Mouse (Mus musculus): Measurements from ENCODE around the gene Larp1. TPM values are rescaled to one million over a fixed set of nuclear protein-coding genes. Genes with fewer than 3 reads are reported as not detected.

Larp1 gene
- total RNA-seq, 2 experiments from 2014 or later, result 85.2 to 122 TPM

- no peak for DNase-seq (ENCODE audit: low spot score in 2 of 2)
Measured at GRCm38 (mm10) chr11:57998872-57999271, 10.0 kb upstream of the Larp1 start.

DNA sequence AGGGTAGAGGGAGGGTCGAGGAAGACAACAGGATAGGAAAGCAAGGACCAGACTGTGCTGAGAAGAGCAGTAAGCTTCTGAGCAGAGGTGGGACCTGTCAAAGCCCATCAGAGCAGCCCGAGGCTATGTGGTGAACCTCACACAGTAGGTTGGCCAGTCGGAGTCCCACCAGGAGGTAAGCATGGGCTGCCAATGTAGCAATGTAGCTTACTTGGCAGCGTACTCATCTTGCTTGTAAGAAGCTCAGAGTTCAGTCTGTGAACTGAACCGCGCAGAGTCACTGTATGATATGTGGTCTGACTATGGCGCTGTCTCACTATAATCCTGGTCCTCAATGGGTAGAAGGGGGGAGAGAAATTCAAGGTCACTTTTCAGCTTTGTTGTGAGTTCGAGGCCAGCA lies 5.7 kb upstream of the Larp1 start:
- no peak for DNase-seq (ENCODE audit: low spot score in 2 of 2)

DNA sequence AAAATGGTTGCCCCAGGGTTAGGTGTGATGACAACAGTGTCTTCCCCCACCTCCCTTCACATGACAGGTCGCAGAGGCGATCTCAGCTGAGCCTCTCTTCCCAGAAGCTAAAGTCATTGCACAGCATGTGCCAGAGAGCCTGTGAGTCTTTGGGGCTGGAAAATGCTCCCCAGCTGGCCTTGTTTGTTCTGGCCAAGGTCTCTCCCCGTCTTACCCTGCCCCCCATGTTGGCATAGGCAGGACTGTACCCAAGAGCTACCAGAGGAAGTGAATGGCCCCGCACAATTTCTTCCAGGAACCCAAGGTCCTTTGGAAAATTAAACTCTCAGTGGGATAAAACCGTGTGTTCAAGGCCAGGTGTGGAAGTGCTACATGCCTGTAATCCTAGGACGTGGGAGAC lies 5.1 kb upstream of the Larp1 start:
- peak in 1 of 2 experiments; percentile 27 for DNase-seq (ENCODE audit: low spot score in 2 of 2)

- no peak for DNase-seq (ENCODE audit: low spot score in 2 of 2)
Measured at GRCm38 (mm10) chr11:58005110-58005509, 3.8 kb upstream of the Larp1 start.

GRCm38 (mm10) chr11:58008013-58008412 lies 851 bp upstream of the Larp1 start:
- no peak for DNase-seq (ENCODE audit: low spot score in 2 of 2)

GRCm38 (mm10) chr11:58008437-58009050 lies 320 bp upstream of the Larp1 start:
- DNase-seq (ENCODE audit: low spot score in 2 of 2), result peak; percentile 74 to 75

- peak; percentile 72 to 79 for DNase-seq (ENCODE audit: low spot score in 2 of 2)
Measured at GRCm38 (mm10) chr11:58009516-58010141, 765 bp downstream of the Larp1 start.

GRCm38 (mm10) chr11:58010226-58010781 lies 1.4 kb downstream of the Larp1 start:
- DNase-seq (ENCODE audit: low spot score in 2 of 2), result peak; percentile 35 to 38

GRCm38 (mm10) chr11:58010930-58011329 lies 2.1 kb downstream of the Larp1 start:
- no peak for DNase-seq (ENCODE audit: low spot score in 2 of 2)

- DNase-seq (ENCODE audit: low spot score in 2 of 2), result no peak
Measured at GRCm38 (mm10) chr11:58011813-58012212, 2.9 kb downstream of the Larp1 start.

- DNase-seq (ENCODE audit: low spot score in 2 of 2), result no peak
Measured at GRCm38 (mm10) chr11:58012674-58013073, 3.8 kb downstream of the Larp1 start.

DNA sequence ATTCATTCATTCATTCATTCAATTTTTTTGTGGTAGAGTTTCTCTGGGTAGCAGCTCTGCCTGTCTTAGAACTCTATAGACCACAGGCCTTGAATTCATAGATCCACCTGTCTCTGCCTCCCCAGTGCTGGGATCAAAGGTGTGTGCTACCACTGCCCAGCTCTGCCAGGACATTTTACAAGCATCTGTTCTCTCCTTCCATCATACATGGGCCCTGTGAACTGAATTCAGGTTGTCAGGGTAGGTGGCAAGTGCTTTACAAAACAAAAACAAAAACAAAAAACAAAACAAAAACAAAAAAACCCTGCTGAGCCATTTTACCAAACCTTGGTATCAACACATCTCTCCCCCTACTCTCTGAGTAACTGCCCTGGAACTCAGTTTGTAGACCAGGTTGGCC lies 4.2 kb downstream of the Larp1 start:
- DNase-seq (ENCODE audit: low spot score in 2 of 2), result no peak

DNA sequence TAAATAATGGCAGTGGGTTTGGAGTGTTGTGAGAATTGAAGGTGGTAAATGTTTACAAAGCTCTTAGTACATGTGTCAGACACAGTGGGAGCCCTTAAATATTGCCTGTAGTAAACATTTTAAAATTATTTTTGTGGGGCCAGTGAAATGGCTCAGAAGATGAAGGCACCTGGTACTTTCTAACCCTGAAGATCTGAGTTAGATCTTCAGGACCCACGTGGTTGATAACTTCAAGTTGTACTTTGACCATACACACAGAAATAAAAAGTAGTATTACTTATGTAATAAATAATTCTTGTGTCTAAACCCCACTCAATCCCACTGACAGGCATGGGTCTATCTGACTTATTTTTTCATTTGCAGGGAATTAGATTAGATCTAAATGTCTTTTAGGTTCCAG lies 5.7 kb downstream of the Larp1 start:
- DNase-seq (ENCODE audit: low spot score in 2 of 2), result no peak

- DNase-seq (ENCODE audit: low spot score in 2 of 2), result no peak
Measured at GRCm38 (mm10) chr11:58015339-58015738, 6.5 kb downstream of the Larp1 start.

GRCm38 (mm10) chr11:58016371-58016770 lies 7.5 kb downstream of the Larp1 start:
- no peak for DNase-seq (ENCODE audit: low spot score in 2 of 2)

- no peak for DNase-seq (ENCODE audit: low spot score in 2 of 2)
Measured at GRCm38 (mm10) chr11:58017422-58017821, 8.6 kb downstream of the Larp1 start.

GRCm38 (mm10) chr11:58018287-58018686 lies 9.4 kb downstream of the Larp1 start:
- DNase-seq (ENCODE audit: low spot score in 2 of 2), result no peak

DNA sequence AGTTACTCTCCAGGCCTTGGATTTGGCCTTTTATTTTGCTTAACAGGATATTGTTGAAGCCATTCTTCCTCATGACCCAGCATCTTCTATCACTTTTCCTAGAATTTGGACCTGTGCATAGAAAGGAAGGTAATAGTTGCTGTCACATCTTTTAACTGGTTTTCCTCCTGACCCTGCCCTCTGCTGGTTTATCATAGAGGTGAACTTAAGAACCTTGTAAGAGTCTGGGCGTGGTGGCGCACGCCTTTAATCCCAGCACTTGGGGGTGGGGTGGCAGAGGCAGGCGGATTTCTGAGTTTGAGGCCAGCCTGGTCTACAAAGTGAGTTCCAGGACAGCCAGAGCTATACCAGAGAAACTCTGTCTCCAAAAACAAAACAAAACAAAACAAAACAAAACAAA lies 9.8 kb downstream of the Larp1 start:
- no peak for DNase-seq (ENCODE audit: low spot score in 2 of 2)

GRCm38 (mm10) chr11:58021095-58021494 lies 12.2 kb downstream of the Larp1 start:
- DNase-seq (ENCODE audit: low spot score in 2 of 2), result no peak

DNA sequence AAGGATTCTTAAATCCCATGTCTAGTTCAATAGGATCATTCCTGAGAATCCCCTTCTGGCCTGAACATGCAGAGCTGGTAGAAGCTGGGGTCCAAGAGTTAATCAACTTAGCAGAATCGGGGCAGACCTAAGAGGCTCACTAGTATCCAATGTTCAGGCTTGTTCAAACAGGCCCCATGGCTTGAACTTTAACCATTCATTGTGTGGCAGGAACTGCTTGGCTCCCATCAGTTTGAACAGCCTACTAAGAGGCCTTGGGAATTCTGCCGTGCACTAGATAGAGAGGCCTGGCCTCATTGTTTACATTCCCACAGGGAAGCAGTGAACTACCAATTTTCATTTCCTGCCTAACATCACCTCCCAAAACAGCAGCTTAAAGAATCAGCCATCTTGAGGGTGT lies 12.8 kb downstream of the Larp1 start:
- DNase-seq (ENCODE audit: low spot score in 2 of 2), result no peak

DNA sequence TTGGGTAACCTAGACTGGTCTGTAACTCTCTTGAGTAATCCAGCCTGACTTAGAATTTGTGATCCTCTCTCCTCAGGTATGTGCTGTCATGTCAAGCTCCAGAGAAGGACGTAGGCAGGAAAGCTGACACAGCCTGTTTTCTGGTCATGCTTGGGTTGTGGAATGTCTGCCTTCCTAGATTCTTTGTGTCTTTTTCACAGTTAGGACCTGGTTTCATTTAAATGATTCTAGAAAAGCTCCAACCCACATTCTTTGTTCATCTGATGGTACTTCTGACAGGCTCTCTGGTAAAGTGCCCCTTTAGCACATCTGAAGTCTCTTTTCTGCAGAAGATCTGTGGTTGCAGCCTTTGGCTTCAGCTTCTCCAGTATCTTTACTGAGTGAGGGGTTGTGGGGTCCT lies 15.4 kb downstream of the Larp1 start:
- no peak for DNase-seq (ENCODE audit: low spot score in 2 of 2)

DNA sequence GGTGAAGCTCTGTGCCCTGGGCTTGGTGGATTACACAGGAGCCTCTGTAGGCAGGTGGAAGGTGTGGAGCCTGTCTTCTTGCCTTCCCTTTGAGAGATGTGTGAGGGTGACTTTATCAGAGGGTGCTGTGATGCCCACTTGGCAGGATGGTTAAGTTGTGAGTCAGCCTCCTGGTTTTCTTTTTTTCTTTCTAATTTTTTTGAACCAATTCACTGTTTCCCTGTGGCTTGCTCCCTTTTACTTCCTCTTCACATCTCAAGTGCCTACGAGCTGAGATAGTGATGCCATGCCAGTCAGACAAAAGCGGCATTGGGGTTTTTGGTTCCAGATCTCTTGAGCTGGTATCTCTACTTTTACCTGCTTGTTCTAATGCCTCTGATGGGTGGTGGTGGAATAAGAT lies 15.8 kb downstream of the Larp1 start:
- DNase-seq (ENCODE audit: low spot score in 2 of 2), result no peak

- no peak for DNase-seq (ENCODE audit: low spot score in 2 of 2)
Measured at GRCm38 (mm10) chr11:58025881-58026280, 17.0 kb downstream of the Larp1 start.

Data from adrenal gland, adult 18-20 months (tissue).